Mouse (Mus musculus): Measurements from ENCODE around the gene 4930512M02Rik. TPM values are rescaled to one million over a fixed set of nuclear protein-coding genes. Genes with fewer than 3 reads are reported as not detected.
A peak's percentile ranks its signal among the peaks of the same experiment; 100 is the strongest.
"Not testable (repeated sequence)": the region's sequence is repeated elsewhere in the genome, so short reads cannot be mapped to it uniquely, and the experiment has no call there.

The 4930512M02Rik gene
- polyA plus RNA-seq (2015; fragmentation: Nextera tagmentation; extraction: Ambion mirVana), result not detected in 2 replicates

DNA sequence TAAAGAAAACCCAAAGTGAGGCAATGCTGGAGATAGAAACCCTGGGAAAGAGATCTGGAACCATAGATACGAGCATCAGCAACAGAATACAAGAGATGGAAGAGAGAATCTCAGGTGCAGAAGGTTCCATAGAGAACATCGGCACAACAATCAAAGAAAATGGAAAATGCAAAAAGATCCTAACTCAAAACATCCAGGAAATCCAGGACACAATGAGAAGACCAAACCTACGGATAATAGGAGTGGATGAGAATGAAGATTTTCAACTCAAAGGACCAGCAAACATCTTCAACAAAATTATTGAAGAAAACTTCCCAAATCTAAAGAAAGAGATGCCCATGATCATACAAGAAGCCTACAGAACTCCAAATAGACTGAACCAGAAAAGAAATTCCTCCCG lies at the start of gene 4930512M02Rik:
Gene 4930512M02Rik, minus strand, starts transcription at position 101 of the 400 bp plus-strand sequence.
- ATAC-seq (ENCODE audit: low read depth); H3K9me3 ChIP-seq (replicated peaks; ENCODE audit: control insufficient read depth, low read length); H3K27ac ChIP-seq (ENCODE audit: low read length); H3K4me1 ChIP-seq (ENCODE audit: control insufficient read depth, low read depth, low read length); H3K4me2 ChIP-seq (ENCODE audit: low read depth, low read length); H3K4me3 ChIP-seq (ENCODE audit: low read depth, low read length); H3K9ac ChIP-seq (ENCODE audit: low read depth, low read length); H3K27me3 ChIP-seq (ENCODE audit: control insufficient read depth, insufficient read depth, low read depth, low read length); H3K36me3 ChIP-seq (ENCODE audit: control insufficient read depth, insufficient read depth): not testable (repeated sequence)
- WGBS (ENCODE audit: insufficient replicate concordance), result 61% methylated on average over 1 of the region's 4 CpGs

DNA sequence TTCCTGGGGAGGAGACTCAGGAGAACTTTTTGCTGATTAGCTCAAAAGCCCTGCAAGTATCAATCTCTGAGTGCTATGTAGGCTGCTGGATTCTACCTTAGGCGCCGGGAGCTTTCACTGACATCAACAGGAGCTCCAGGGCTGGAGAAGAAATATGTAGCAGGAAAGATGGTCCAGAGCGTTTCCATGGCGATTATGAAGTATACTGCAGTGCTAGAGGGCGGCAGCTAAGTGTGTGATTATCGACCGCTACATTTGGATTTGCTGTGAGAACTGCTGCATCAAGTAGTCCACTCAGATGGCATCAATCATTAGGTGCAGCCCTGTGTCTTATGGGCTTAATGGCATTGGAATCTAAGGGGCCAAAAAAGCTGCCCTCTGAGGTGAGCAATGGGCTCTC lies 49.5 kb upstream of the 4930512M02Rik start:
- Histone ChIP-seq H3K9ac (ENCODE audit: low read depth, low read length) (no peak overlapping the region), H3K27me3 (ENCODE audit: control insufficient read depth, insufficient read depth, low read depth, low read length) (no peaks in the 10 kb centered on the region), H3K4me3 (ENCODE audit: low read depth, low read length) (no peak overlapping the region), H3K36me3 (ENCODE audit: control insufficient read depth, insufficient read depth) (no peaks in the 10 kb centered on the region), H3K27ac (ENCODE audit: low read length) (no peak overlapping the region), H3K9me3 (replicated peaks; ENCODE audit: control insufficient read depth, low read length) (no peaks in the 10 kb centered on the region), H3K4me2 (ENCODE audit: low read depth, low read length) (no peak overlapping the region), H3K4me1 (ENCODE audit: control insufficient read depth, low read depth, low read length) (peaks cover 5% of the 10 kb centered on the region)
- 75% methylated on average over 7 of the region's 7 CpGs for WGBS (ENCODE audit: insufficient replicate concordance)
- ATAC-seq (ENCODE audit: low read depth), result no peak

DNA sequence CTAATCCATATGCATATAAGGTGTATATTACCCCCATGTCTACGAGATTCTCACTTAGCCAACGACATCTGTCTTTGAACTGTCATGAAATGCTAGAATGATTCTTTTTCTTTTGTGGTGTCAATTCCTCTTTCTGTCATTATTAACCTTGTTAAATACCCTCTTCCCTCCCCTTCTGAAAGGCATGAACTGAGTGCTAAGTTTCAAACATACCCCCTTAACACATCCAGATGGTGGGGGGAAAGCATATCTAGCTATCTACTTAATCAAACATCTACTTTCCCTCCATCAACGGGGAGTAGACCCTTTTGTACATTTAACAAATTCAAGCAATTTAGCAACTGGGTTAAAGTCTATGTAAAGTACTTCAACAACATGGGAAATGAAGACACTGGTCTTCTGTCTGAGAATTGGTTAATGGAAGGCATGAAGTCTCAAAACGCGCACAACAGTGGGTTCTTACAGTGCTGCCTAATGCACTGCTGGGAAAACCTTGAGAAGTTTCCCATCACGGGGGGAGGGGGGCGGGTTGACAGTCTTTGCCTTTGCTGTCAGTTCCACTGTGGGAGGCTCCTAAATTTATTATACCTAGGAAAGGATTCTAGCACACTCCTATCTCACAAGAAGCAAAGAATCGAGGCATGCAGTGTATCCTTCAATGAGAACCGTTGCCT lies 48.6 kb upstream of the 4930512M02Rik start:
- Histone ChIP-seq H3K4me1 (ENCODE audit: control insufficient read depth, low read depth, low read length) (peaks cover 5% of the 10 kb centered on the region), H3K27ac (ENCODE audit: low read length) (no peak overlapping the region), H3K36me3 (ENCODE audit: control insufficient read depth, insufficient read depth) (no peaks in the 10 kb centered on the region), H3K4me2 (ENCODE audit: low read depth, low read length) (no peak overlapping the region), H3K4me3 (ENCODE audit: low read depth, low read length) (no peak overlapping the region), H3K9ac (ENCODE audit: low read depth, low read length) (no peak overlapping the region), H3K27me3 (ENCODE audit: control insufficient read depth, insufficient read depth, low read depth, low read length) (no peaks in the 10 kb centered on the region), H3K9me3 (replicated peaks; ENCODE audit: control insufficient read depth, low read length) (no peaks in the 10 kb centered on the region)
- no peak for ATAC-seq (ENCODE audit: low read depth)
- 76% methylated on average over 9 of the region's 9 CpGs for WGBS (ENCODE audit: insufficient replicate concordance)

DNA sequence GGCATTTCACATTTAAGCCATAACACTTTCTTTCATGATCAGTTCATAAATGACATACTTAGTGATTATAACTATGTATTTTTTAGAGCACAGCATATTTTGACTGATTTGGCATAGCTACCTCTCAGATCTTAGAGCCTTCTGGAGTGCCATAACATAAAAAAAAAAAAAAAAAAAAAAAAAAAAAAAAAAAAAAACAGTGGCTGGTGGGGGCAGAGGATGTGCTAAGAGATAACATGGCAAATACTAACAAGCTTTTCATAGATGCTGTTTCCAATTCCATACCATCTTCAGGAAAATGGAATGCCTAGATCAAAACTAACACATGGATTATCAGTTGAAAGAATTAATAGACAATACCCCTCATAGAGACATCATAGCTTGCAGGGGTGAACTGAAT lies 47.4 kb upstream of the 4930512M02Rik start:
- no peaks in the 10 kb centered on the region for H3K9me3 ChIP-seq (replicated peaks; ENCODE audit: control insufficient read depth, low read length)
- no peaks in the 10 kb centered on the region for H3K27me3 ChIP-seq (ENCODE audit: control insufficient read depth, insufficient read depth, low read depth, low read length)
- no peak overlapping the region for H3K4me2 ChIP-seq (ENCODE audit: low read depth, low read length)
- no peak overlapping the region for H3K9ac ChIP-seq (ENCODE audit: low read depth, low read length)
- H3K4me1 ChIP-seq (ENCODE audit: control insufficient read depth, low read depth, low read length), result peaks cover 5% of the 10 kb centered on the region
- H3K36me3 ChIP-seq (ENCODE audit: control insufficient read depth, insufficient read depth), result no peaks in the 10 kb centered on the region
- no peak overlapping the region for H3K4me3 ChIP-seq (ENCODE audit: low read depth, low read length)
- ATAC-seq (ENCODE audit: low read depth), result no peak
- H3K27ac ChIP-seq (ENCODE audit: low read length), result no peak overlapping the region

DNA sequence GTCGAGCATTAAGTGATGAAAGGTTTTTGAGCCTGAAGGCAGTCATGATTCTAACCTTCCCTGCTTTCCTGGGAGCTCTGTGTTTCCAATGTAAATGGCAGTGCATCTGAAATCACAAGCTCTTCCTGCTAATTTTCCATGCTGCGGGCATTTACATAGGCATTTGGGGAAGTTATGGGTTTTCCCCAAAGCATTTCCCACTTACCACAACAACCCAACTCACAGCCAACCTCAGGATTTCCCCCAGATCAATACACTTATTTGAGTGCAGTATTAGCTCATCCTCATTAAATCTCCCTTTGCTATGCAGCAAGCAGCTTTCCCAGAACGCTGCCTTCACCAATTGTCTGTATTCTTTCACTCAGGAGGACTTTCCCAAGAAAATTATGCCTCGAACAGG lies 45.3 kb upstream of the 4930512M02Rik start:
- no peaks in the 10 kb centered on the region for H3K27me3 ChIP-seq (ENCODE audit: control insufficient read depth, insufficient read depth, low read depth, low read length)
- H3K9ac ChIP-seq (ENCODE audit: low read depth, low read length), result no peak overlapping the region
- H3K36me3 ChIP-seq (ENCODE audit: control insufficient read depth, insufficient read depth), result no peaks in the 10 kb centered on the region
- ATAC-seq (ENCODE audit: low read depth), result no peak
- H3K4me1 ChIP-seq (ENCODE audit: control insufficient read depth, low read depth, low read length), result no peaks in the 10 kb centered on the region
- H3K27ac ChIP-seq (ENCODE audit: low read length), result no peak overlapping the region
- H3K9me3 ChIP-seq (replicated peaks; ENCODE audit: control insufficient read depth, low read length), result no peaks in the 10 kb centered on the region
- no peak overlapping the region for H3K4me2 ChIP-seq (ENCODE audit: low read depth, low read length)
- 53% methylated on average over 4 of the region's 4 CpGs for WGBS (ENCODE audit: insufficient replicate concordance)
- no peak overlapping the region for H3K4me3 ChIP-seq (ENCODE audit: low read depth, low read length)

DNA sequence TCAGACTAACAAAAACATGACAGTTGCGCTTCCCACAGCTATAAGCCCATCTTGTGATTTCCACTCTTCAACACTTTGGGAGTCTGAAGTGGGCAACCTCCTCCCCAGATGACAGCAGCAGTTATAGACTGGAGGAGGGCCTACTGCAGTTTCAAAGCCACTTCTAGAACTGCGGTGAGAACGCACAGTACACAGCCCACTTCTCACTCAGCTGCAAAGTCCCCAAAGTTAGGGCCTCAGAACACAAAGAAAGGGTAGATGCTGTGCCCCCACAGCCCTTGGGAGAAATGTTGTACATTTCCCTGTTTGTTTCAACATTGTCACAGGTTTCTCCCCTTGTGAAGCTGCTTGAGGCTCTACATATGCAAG lies 40.3 kb upstream of the 4930512M02Rik start:
- Histone ChIP-seq H3K9ac (ENCODE audit: low read depth, low read length) (no peak overlapping the region), H3K4me1 (ENCODE audit: control insufficient read depth, low read depth, low read length) (no peaks in the 10 kb centered on the region), H3K36me3 (ENCODE audit: control insufficient read depth, insufficient read depth) (no peaks in the 10 kb centered on the region), H3K27me3 (ENCODE audit: control insufficient read depth, insufficient read depth, low read depth, low read length) (no peaks in the 10 kb centered on the region), H3K4me3 (ENCODE audit: low read depth, low read length) (no peak overlapping the region), H3K4me2 (ENCODE audit: low read depth, low read length) (no peak overlapping the region), H3K9me3 (replicated peaks; ENCODE audit: control insufficient read depth, low read length) (no peaks in the 10 kb centered on the region), H3K27ac (ENCODE audit: low read length) (peak overlapping the region; percentile 24; the same call in 1 of the 2 replicates)
- 63% methylated on average over 3 of the region's 3 CpGs for WGBS (ENCODE audit: insufficient replicate concordance)
- no peak for ATAC-seq (ENCODE audit: low read depth)

DNA sequence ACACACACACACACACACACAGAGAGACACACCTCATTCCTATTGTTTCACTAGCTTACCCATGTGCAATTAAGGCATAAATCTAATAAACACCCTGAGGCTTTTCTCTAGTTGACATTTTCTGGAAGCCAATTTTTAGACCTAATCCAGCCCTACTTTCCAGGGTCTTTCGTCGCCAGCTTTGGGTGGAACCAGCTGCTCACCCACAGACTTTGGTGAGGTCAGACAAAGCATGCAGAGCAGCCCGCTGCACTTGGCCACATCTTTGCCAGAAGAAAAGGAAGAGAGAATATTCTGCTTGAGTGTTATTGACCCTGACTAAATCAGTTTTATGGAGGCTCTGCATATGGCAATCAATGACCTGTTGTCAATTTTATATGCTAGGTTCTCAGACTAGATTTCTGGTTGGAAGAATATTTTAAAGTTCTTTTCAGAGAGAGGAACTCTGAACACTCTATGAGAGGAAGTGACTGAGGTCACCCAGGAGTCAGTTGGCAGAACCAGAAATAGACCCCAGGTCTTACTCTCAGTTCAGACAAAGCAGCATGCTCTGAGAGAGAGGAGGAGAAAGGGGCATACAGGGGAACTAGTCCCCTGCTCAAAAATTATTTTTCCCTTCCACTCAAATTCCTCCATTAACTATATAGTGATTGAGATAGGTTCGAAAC lies 39.8 kb upstream of the 4930512M02Rik start:
- Histone ChIP-seq H3K4me3 (ENCODE audit: low read depth, low read length) (no peak overlapping the region), H3K27me3 (ENCODE audit: control insufficient read depth, insufficient read depth, low read depth, low read length) (no peaks in the 10 kb centered on the region), H3K4me2 (ENCODE audit: low read depth, low read length) (no peak overlapping the region), H3K27ac (ENCODE audit: low read length) (0 out of 2 replicates have a peak overlapping the region, but pooled peaks have one; percentile 24), H3K4me1 (ENCODE audit: control insufficient read depth, low read depth, low read length) (no peaks in the 10 kb centered on the region), H3K36me3 (ENCODE audit: control insufficient read depth, insufficient read depth) (no peaks in the 10 kb centered on the region), H3K9ac (ENCODE audit: low read depth, low read length) (no peak overlapping the region), H3K9me3 (replicated peaks; ENCODE audit: control insufficient read depth, low read length) (no peaks in the 10 kb centered on the region)
- 0 out of 2 replicates have a peak, but pooled peaks have one; percentile 30 for ATAC-seq (ENCODE audit: low read depth)
- WGBS (ENCODE audit: insufficient replicate concordance), result 37% methylated on average over 4 of the region's 4 CpGs

DNA sequence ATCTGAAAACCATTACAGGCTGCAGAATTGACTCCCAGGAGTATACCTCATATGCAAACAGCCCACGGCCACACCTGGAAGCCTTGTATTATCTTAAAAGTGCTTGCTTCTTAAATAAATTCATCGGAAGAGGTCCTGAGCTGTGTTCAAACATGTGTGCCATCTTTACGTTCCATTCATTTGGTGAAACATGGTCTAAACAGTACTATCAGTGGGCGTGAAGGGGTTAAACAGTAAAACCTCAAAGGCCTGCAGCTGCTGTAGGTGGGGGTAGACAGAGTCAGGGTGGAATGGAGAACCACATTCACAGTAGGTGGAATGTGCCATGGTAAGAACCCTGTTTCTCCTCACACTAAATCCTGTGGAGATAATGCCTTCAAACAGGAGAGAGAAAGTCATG lies 33.0 kb upstream of the 4930512M02Rik start:
- 56% methylated on average over 4 of the region's 4 CpGs for WGBS (ENCODE audit: insufficient replicate concordance)
- Histone ChIP-seq H3K4me2 (ENCODE audit: low read depth, low read length) (no peak overlapping the region), H3K36me3 (ENCODE audit: control insufficient read depth, insufficient read depth) (no peaks in the 10 kb centered on the region), H3K4me3 (ENCODE audit: low read depth, low read length) (no peak overlapping the region), H3K9ac (ENCODE audit: low read depth, low read length) (no peak overlapping the region), H3K27me3 (ENCODE audit: control insufficient read depth, insufficient read depth, low read depth, low read length) (no peaks in the 10 kb centered on the region), H3K9me3 (replicated peaks; ENCODE audit: control insufficient read depth, low read length) (no peaks in the 10 kb centered on the region), H3K27ac (ENCODE audit: low read length) (no peak overlapping the region), H3K4me1 (ENCODE audit: control insufficient read depth, low read depth, low read length) (peaks cover 18% of the 10 kb centered on the region)
- no peak for ATAC-seq (ENCODE audit: low read depth)

DNA sequence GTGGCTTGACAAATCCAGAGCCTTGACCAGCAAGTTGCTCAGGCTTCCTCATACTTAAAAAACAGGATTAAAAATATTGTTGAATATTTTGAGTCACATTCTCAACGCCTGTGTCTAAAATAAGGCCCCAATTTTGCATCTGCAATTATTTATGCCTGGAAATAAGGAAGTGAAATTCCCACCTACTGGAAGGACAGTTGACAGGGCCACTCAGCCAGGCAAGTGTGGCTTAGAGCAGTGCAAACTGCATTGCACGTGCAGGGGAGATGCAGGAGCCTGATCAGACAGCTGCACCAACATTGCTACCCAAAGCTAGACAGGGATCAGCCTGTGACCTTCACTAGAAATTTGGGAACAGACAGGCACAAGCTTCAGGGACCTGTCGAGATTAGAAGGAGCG lies 31.2 kb upstream of the 4930512M02Rik start:
- ATAC-seq (ENCODE audit: low read depth), result no peak
- no peak overlapping the region for H3K4me2 ChIP-seq (ENCODE audit: low read depth, low read length)
- 50% methylated on average over 4 of the region's 4 CpGs for WGBS (ENCODE audit: insufficient replicate concordance)
- peaks cover 18% of the 10 kb centered on the region for H3K4me1 ChIP-seq (ENCODE audit: control insufficient read depth, low read depth, low read length)
- no peak overlapping the region for H3K27ac ChIP-seq (ENCODE audit: low read length)
- H3K36me3 ChIP-seq (ENCODE audit: control insufficient read depth, insufficient read depth), result no peaks in the 10 kb centered on the region
- no peak overlapping the region for H3K9ac ChIP-seq (ENCODE audit: low read depth, low read length)
- no peaks in the 10 kb centered on the region for H3K9me3 ChIP-seq (replicated peaks; ENCODE audit: control insufficient read depth, low read length)
- H3K27me3 ChIP-seq (ENCODE audit: control insufficient read depth, insufficient read depth, low read depth, low read length), result no peaks in the 10 kb centered on the region
- H3K4me3 ChIP-seq (ENCODE audit: low read depth, low read length), result no peak overlapping the region
